Mouse (Mus musculus) heart, adult 2 months (tissue): ENCODE results near the gene Adh7. TPM values are rescaled to one million over a fixed set of nuclear protein-coding genes. Genes with fewer than 3 reads are reported as not detected.

Experiments used
- DNase-seq, 2 experiments: peaks; one replicate each; pipeline ENCODE4 v3.0.0; 2021
- H3K27ac ChIP-seq: fragments of 200-600 bp; 2 replicates; pipeline ENCODE4 v1.8.1; 2022
- H3K27me3 ChIP-seq: fragments of 200-500 bp; 2 replicates; pipeline ENCODE4 v1.6.1; 2012; ENCODE audit warnings: mild to moderate bottlenecking, low read length, inconsistent platforms, mixed read lengths; ENCODE audit not compliant: control insufficient read depth, insufficient read depth
- H3K36me3 ChIP-seq: fragments of 200-500 bp; 2 replicates; pipeline ENCODE4 v1.6.1; 2012; ENCODE audit warnings: low read length, inconsistent platforms; ENCODE audit not compliant: control insufficient read depth, insufficient read depth
- H3K4me1 ChIP-seq: fragments of 200-500 bp; 2 replicates; pipeline ENCODE4 v1.6.1; 2011; ENCODE audit warnings: low read length; ENCODE audit not compliant: control insufficient read depth, insufficient read depth
- H3K4me3 ChIP-seq: fragments of 200-600 bp; 2 replicates; pipeline ENCODE4 v1.8.1; 2022
- H3K79me2 ChIP-seq: fragments of 200-500 bp; replicated peaks from 2 replicates; pipeline ENCODE4 v1.6.1; 2012; ENCODE audit warnings: mild to moderate bottlenecking, inconsistent platforms, low read length, moderate library complexity, mixed read lengths; ENCODE audit not compliant: control insufficient read depth, insufficient read depth
- H3K9ac ChIP-seq: fragments of 200-500 bp; 2 replicates; pipeline ENCODE4 v1.6.1; 2012; ENCODE audit warnings: low read depth, mild to moderate bottlenecking, control low read depth, inconsistent platforms, low read length, mixed read lengths
- CTCF ChIP-seq: fragments of 200-600 bp; IDR thresholded peaks from 2 replicates; pipeline ENCODE4 v1.8.1; 2022; ENCODE audit warnings: antibody characterized with exemption, mild to moderate bottlenecking, moderate library complexity
- EP300 ChIP-seq: fragments of 200-500 bp; IDR thresholded peaks from 2 replicates; pipeline ENCODE4 v1.6.1; 2011; ENCODE audit warnings: low read depth, low read length, control low read depth; ENCODE audit not compliant: insufficient read depth
- POLR2A ChIP-seq: fragments of 200-500 bp; IDR thresholded peaks from 2 replicates; pipeline ENCODE4 v1.6.1; 2011; ENCODE audit warnings: mild to moderate bottlenecking, low read depth, low read length, control low read depth; ENCODE audit not compliant: insufficient read depth
- WGBS: fragments of 180-500 bp; shearing (Covaris S2); methylation state at CpG from one replicate; pipeline ENCODE4 v1.1.7; 2018; 5-methylcytosine and 5-hydroxymethylcytosine counted together
- intact Hi-C: fragments of 180-260 bp; cut with DNase I; formaldehyde crosslinking; loops from one replicate; pipeline ENCODE4 v1.15.1; 2025
- polyA plus RNA-seq: library from polyadenylated mRNA; depleted of rRNA; stranded (reverse); fragments of >200 nt; gene quantifications from 2 replicates; pipeline ENCODE4 v1.2.3, GENCODE M21; 2012
- total RNA-seq, 2 experiments: library from RNA; stranded (reverse); gene quantifications; 2 replicates each; pipeline ENCODE4 v1.2.3; 2021

The Adh7 gene
- total and polyA plus RNA-seq, 3 experiments, result 0.73 to 1.4 TPM; not detected in 1

- TF ChIP-seq POLR2A, result no peak
- no peak for TF ChIP-seq EP300
- TF ChIP-seq CTCF, result no peak
- no peak within 1 kb of the TSS for H3K27ac ChIP-seq
- no peak for DNase-seq
These were observed 43.4 kb downstream of the Adh7 start, which contains the start of gene Adh1 for GRCm38 (mm10) chr3:138260721-138261669. Gene Adh1, plus strand, starts transcription at chr3:138260991.

GRCm38 (mm10) chr3:138262568-138262967 lies 45.0 kb downstream of the Adh7 start:
- TF ChIP-seq CTCF, result no peak
- TF ChIP-seq EP300, result no peak
- no peak for TF ChIP-seq POLR2A
- 43% methylated on average over 4 of the region's 4 CpGs for WGBS
- intact Hi-C loops, result no loop called here
- DNase-seq, result no peak
- no peak overlapping the region for H3K9ac ChIP-seq
- no peaks in the 10 kb centered on the region for H3K79me2 ChIP-seq
- H3K36me3 ChIP-seq, result no peaks in the 10 kb centered on the region
- H3K27ac ChIP-seq, result no peak overlapping the region
- no peak overlapping the region for H3K4me3 ChIP-seq
- H3K27me3 ChIP-seq, result no peaks in the 10 kb centered on the region
- H3K4me1 ChIP-seq, result no peaks in the 10 kb centered on the region

More at GRCm38 (mm10) chr3:138260721-138261669, 43.4 kb downstream of the Adh7 start, which contains the start of gene Adh1:
- intact Hi-C loops, result no loop called here
- Histone ChIP-seq H3K27me3 (no peaks in the 10 kb centered on the region), H3K36me3 (no peaks in the 10 kb centered on the region), H3K79me2 (no peaks in the 10 kb centered on the region), H3K4me3 (no peak within 1 kb of the TSS), H3K9ac (no peak within 1 kb of the TSS), H3K4me1 (peaks cover 2% of the 10 kb centered on the region)
- 74% methylated on average over 11 of the region's 11 CpGs for WGBS

DNA sequence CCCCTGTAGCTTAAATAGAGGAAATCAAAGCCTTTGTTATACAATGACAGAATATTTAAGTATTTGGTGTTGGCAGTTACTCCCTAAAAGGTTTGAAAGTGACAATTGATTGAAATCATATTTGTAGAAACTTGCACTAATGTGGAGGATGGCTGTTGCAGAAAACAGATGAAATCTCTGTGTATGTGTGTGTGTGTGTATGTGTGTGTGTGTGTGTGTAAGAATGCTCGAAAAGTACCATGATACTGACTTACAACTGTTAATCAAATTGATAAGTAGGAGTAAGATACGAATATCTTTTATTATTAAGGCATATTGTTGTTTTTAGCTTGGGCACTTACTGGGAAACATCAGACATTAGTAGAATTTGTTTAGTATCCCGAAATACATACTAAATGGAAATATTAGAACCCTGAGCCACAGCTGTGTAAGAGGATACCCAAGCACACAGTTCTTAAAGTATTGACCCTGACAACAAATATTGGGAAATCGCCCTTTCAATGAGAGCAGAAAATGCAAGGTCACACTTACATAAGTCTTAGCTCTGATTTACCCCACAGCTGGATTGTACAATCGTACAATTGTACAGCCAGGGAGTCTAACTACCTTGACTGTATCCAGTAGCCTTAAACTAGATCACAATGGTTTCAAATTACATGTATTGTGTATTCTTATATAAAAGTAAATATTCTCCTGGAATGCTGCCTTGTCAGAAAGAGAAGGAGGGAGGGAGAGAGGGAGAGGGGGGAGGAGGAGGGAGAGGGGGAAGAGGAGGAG lies 45.8 kb downstream of the Adh7 start:
- intact Hi-C loops, result no loop called here
- Histone ChIP-seq H3K36me3 (no peaks in the 10 kb centered on the region), H3K4me1 (no peaks in the 10 kb centered on the region), H3K9ac (no peak overlapping the region), H3K4me3 (no peak overlapping the region), H3K79me2 (no peaks in the 10 kb centered on the region), H3K27ac (no peak overlapping the region), H3K27me3 (no peaks in the 10 kb centered on the region)
- no peak for DNase-seq
- TF ChIP-seq CTCF (no peak), POLR2A (no peak), EP300 (no peak)
- 72% methylated on average over 5 of the region's 5 CpGs for WGBS

- Histone ChIP-seq H3K4me3 (no peak overlapping the region), H3K4me1 (no peaks in the 10 kb centered on the region), H3K79me2 (no peaks in the 10 kb centered on the region), H3K27ac (no peak overlapping the region), H3K27me3 (no peaks in the 10 kb centered on the region), H3K36me3 (no peaks in the 10 kb centered on the region), H3K9ac (no peak overlapping the region)
- 58% methylated on average over 3 of the region's 3 CpGs for WGBS
- DNase-seq, result no peak
- TF ChIP-seq CTCF (no peak), EP300 (no peak), POLR2A (no peak)
- intact Hi-C loops, result no loop called here
These were observed 47.1 kb downstream of the Adh7 start for GRCm38 (mm10) chr3:138264648-138265047.

GRCm38 (mm10) chr3:138270507-138270906 lies 52.9 kb downstream of the Adh7 start:
- H3K27ac ChIP-seq, result no peak overlapping the region
- 29% methylated on average over 1 of the region's 1 CpGs for WGBS
- no peaks in the 10 kb centered on the region for H3K79me2 ChIP-seq
- no peaks in the 10 kb centered on the region for H3K27me3 ChIP-seq
- intact Hi-C loops, result no loop called here
- no peak overlapping the region for H3K9ac ChIP-seq
- no peak for DNase-seq
- no peak for TF ChIP-seq CTCF
- no peak for TF ChIP-seq EP300
- TF ChIP-seq POLR2A, result no peak
- H3K36me3 ChIP-seq, result no peaks in the 10 kb centered on the region
- no peaks in the 10 kb centered on the region for H3K4me1 ChIP-seq
- H3K4me3 ChIP-seq, result no peak overlapping the region
